Mouse (Mus musculus) hindbrain, embryonic 10.5 days (tissue): ENCODE data around the gene Pde4b. TPM values are rescaled to one million over a fixed set of nuclear protein-coding genes. Genes with fewer than 3 reads are reported as not detected.

ENCODE experiments used
- DNase-seq: peaks from one replicate; pipeline ENCODE4 v3.0.0-alpha.2; 2017; ENCODE audit warnings: low spot score
- H3K27ac ChIP-seq: fragments of 300-500 bp; sonication (generic); 2 replicates; pipeline ENCODE4 v1.5.1; 2016; ENCODE audit warnings: mild to moderate bottlenecking, moderate library complexity
- H3K27me3 ChIP-seq: fragments of 300-500 bp; sonication (generic); 2 replicates; pipeline ENCODE4 v1.6.1; 2016; ENCODE audit warnings: mild to moderate bottlenecking; ENCODE audit not compliant: poor library complexity, insufficient read depth, severe bottlenecking
- H3K36me3 ChIP-seq: fragments of 300-500 bp; sonication (generic); 2 replicates; pipeline ENCODE4 v1.6.1; 2016; ENCODE audit warnings: mild to moderate bottlenecking, moderate library complexity
- H3K4me1 ChIP-seq: fragments of 300-500 bp; sonication (generic); replicated peaks from 2 replicates; pipeline ENCODE4 v1.6.1; 2016; ENCODE audit warnings: mild to moderate bottlenecking
- H3K4me3 ChIP-seq: fragments of 300-500 bp; sonication (generic); 2 replicates; pipeline ENCODE4 v1.5.1; 2016; ENCODE audit warnings: mild to moderate bottlenecking, moderate library complexity
- H3K9me3 ChIP-seq: fragments of 300-500 bp; sonication (generic); 2 replicates; pipeline ENCODE4 v1.6.1; 2016; ENCODE audit warnings: mild to moderate bottlenecking, moderate library complexity
- WGBS: fragments of 180-500 bp; shearing (Covaris S2); methylation state at CpG from one replicate; pipeline ENCODE4 v1.1.7; 2016; 5-methylcytosine and 5-hydroxymethylcytosine counted together
- polyA plus RNA-seq: library from polyadenylated mRNA; unstranded; fragments of >200 nt; fragmentation: Nextera tagmentation; extraction: Ambion mirVana; gene quantifications from 2 replicates; pipeline ENCODE4 v1.2.1, GENCODE M21; 2016

Gene Pde4b
- polyA plus RNA-seq, 1 experiment from 2014 or later: 6.7 TPM

- Histone ChIP-seq H3K27ac (no peak overlapping the region), H3K4me3 (no peak overlapping the region), H3K27me3 (no peaks in the 10 kb centered on the region), H3K36me3 (no peaks in the 10 kb centered on the region), H3K4me1 (peaks cover 12% of the 10 kb centered on the region), H3K9me3 (0 out of 2 replicates have a peak, but pooled peaks cover 2% of the 10 kb centered on the region)
- no peak for DNase-seq
Measured at GRCm38 (mm10) chr4:102260216-102260615, 172.9 kb downstream of the Pde4b start.

GRCm38 (mm10) chr4:102272313-102272712 is 185.0 kb downstream of the Pde4b start:
- Histone ChIP-seq H3K9me3 (no peaks in the 10 kb centered on the region), H3K27me3 (no peaks in the 10 kb centered on the region), H3K27ac (no peak overlapping the region), H3K4me3 (no peak overlapping the region), H3K36me3 (no peaks in the 10 kb centered on the region), H3K4me1 (no peaks in the 10 kb centered on the region)
- WGBS: 88% methylated on average over 3 of the region's 3 CpGs
- DNase-seq: no peak

DNA sequence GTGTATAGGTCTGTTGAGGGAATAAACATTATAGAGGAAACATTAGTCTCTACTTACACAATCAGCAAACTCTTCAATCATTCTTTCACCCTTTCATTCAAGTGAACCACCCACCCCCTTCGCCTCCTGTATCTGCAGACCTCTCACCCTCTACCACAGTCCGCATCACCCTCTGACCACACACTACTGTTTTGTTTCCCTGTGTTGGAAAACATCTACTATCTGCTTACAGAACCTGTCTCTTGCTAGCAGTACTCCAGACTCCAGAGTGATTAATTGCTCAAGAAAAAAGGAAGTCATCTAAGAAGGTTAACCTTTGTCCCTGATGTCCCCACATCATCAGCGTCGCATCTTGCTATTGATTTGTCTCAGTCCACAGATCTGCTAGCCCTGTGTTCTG is 185.4 kb downstream of the Pde4b start:
- Histone ChIP-seq H3K27me3 (no peaks in the 10 kb centered on the region), H3K36me3 (no peaks in the 10 kb centered on the region), H3K27ac (no peak overlapping the region), H3K4me3 (no peak overlapping the region), H3K9me3 (no peaks in the 10 kb centered on the region), H3K4me1 (no peaks in the 10 kb centered on the region)
- DNase-seq: no peak
- 81% methylated on average over 4 of the region's 4 CpGs for WGBS

- DNase-seq: no peak
- Histone ChIP-seq H3K27ac (no peak overlapping the region), H3K4me1 (no peaks in the 10 kb centered on the region), H3K36me3 (no peaks in the 10 kb centered on the region), H3K4me3 (no peak overlapping the region), H3K9me3 (no peaks in the 10 kb centered on the region), H3K27me3 (no peaks in the 10 kb centered on the region)
- 87% methylated on average over 4 of the region's 4 CpGs for WGBS
Measured at GRCm38 (mm10) chr4:102275716-102276115, 188.4 kb downstream of the Pde4b start.

GRCm38 (mm10) chr4:102278958-102279357 is 191.6 kb downstream of the Pde4b start:
- Histone ChIP-seq H3K9me3 (no peaks in the 10 kb centered on the region), H3K36me3 (no peaks in the 10 kb centered on the region), H3K4me3 (no peak overlapping the region), H3K27ac (no peak overlapping the region), H3K4me1 (no peaks in the 10 kb centered on the region), H3K27me3 (no peaks in the 10 kb centered on the region)
- WGBS: 84% methylated on average over 2 of the region's 2 CpGs
- no peak for DNase-seq

DNA sequence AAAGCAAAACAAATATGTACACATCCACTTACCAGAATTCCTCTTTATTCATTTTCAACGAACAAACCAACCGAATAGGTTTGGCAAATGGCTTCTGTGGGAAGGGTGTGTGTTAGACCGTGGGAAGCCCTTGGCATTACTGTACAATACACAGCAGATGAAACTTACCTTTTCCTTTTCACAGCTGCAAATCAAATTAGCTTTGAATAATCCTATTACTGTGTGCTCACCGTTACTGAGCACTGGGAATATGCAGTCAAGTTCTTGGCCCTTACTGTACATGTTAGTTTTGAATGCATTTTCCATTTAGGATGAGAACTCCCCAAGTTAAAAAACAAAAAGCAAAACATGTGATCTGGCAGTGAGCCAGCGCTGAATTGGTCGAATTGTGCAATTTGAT is 199.8 kb downstream of the Pde4b start:
- WGBS: 87% methylated on average over 6 of the region's 6 CpGs
- Histone ChIP-seq H3K4me3 (no peak overlapping the region), H3K27me3 (no peaks in the 10 kb centered on the region), H3K36me3 (no peaks in the 10 kb centered on the region), H3K27ac (no peak overlapping the region), H3K9me3 (no peaks in the 10 kb centered on the region), H3K4me1 (peaks cover 5% of the 10 kb centered on the region)
- no peak for DNase-seq

DNA sequence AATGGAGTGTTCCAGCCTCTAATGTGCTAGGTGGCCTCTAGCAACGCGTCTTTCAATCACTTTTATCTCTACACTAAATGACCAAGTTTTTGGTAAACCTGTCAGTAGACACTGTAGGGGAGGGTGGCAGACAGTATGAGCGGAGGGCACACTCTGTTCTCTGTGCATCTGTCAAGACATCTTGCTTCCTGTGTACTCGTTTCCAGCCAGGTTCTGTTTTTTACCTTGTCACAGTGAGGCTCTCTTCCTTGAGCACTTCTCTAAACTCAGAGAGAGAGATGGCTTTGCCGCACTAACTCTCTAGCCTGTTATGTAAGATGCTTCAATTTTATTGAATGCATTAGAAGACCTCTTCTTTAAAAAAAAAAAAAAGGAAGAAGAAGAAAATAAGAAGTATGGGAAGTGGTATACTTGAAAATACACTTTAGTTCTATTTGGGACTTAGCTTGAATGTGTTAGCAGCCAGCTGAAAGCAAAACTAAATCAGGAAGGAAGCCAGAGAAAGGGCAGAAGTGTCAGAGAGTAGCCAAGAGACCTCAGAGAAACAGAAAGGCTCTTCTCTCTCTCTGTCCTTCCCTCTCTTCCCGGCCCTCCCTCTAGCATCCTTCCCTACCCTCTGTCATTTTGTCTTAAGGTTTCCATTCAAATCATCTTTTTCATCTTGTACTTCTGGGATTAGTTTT is 202.8 kb downstream of the Pde4b start:
- peaks cover 5% of the 10 kb centered on the region for H3K4me1 ChIP-seq

GRCm38 (mm10) chr4:102297558-102297957 is 210.2 kb downstream of the Pde4b start:
- Histone ChIP-seq H3K4me1 (no peaks in the 10 kb centered on the region), H3K9me3 (no peaks in the 10 kb centered on the region), H3K36me3 (no peaks in the 10 kb centered on the region), H3K4me3 (no peak overlapping the region), H3K27me3 (no peaks in the 10 kb centered on the region), H3K27ac (no peak overlapping the region)
- DNase-seq: no peak

More for the DNA sequence above, 202.8 kb downstream of the Pde4b start:
- no peaks in the 10 kb centered on the region for H3K27me3 ChIP-seq
- no peak overlapping the region for H3K4me3 ChIP-seq
- 74% methylated on average over 6 of the region's 6 CpGs for WGBS
- H3K36me3 ChIP-seq: no peaks in the 10 kb centered on the region
- DNase-seq: no peak
- no peak overlapping the region for H3K27ac ChIP-seq
- H3K9me3 ChIP-seq: no peaks in the 10 kb centered on the region

DNA sequence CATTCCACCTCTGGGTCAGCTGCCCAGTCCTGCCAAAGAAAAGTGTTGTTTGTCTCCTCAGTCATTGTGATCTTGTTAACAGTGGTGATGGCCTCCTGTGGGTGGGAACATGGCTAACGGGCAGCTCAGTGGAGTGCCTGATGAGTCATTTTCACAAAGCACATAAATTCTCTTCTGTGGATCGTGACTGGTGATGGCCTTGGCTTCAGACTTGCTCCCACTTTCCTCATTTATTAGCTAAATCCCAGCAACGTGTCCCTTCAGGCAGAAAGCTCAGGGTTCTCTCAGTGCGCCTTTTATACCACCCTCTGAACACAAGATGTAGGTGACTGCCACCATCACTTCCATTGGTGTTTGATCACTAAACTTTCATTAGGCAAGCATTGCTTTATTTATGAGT is 215.2 kb downstream of the Pde4b start:
- 75% methylated on average over 4 of the region's 4 CpGs for WGBS
- Histone ChIP-seq H3K4me1 (no peaks in the 10 kb centered on the region), H3K27ac (no peak overlapping the region), H3K4me3 (no peak overlapping the region), H3K36me3 (no peaks in the 10 kb centered on the region), H3K27me3 (no peaks in the 10 kb centered on the region), H3K9me3 (no peaks in the 10 kb centered on the region)
- no peak for DNase-seq

DNA sequence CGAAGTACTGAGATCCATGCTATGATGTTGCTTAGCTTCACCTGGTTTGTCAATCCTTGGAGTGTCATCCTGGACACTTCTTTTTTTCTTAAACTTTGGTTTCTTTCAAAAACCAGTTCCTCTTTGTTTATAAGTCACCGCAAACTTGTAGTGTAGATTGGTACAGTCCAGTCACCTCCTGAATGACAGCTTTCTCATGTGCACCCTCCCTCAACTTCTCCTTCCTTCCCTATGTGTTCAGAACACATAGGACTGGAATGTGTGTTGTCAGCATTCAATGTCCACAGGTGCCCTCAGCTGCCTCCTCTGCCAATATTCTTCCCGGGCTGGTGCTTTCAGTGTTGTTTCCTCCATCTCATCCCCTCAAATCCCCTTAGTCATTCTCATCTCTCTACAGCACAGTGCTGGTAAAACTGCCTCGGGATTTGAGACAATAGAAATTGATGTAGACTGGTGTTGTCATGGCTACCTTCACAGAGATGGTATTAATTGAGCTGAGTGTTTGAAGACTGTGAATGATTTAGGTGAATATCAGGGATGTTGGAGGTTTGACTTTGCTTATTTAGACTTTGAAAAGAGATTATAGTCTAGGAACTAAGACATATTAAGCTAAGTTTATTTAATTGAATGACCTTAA is 220.4 kb downstream of the Pde4b start:
- Histone ChIP-seq H3K4me3 (no peak overlapping the region), H3K27ac (no peak overlapping the region), H3K9me3 (no peaks in the 10 kb centered on the region), H3K27me3 (no peaks in the 10 kb centered on the region), H3K4me1 (peaks cover 2% of the 10 kb centered on the region; the same call in 1 of the 2 replicates), H3K36me3 (no peaks in the 10 kb centered on the region)
- no peak for DNase-seq
- WGBS: 70% methylated on average over 4 of the region's 4 CpGs

- Histone ChIP-seq H3K27ac (no peak overlapping the region), H3K36me3 (no peaks in the 10 kb centered on the region), H3K27me3 (no peaks in the 10 kb centered on the region), H3K9me3 (no peaks in the 10 kb centered on the region), H3K4me3 (no peak overlapping the region), H3K4me1 (peaks cover 2% of the 10 kb centered on the region; the same call in 1 of the 2 replicates)
- DNase-seq: no peak
Measured at GRCm38 (mm10) chr4:102310630-102311029, 223.3 kb downstream of the Pde4b start.

- Histone ChIP-seq H3K9me3 (no peaks in the 10 kb centered on the region), H3K4me1 (0 out of 2 replicates have a peak, but pooled peaks cover 3% of the 10 kb centered on the region), H3K36me3 (no peaks in the 10 kb centered on the region), H3K27ac (no peak overlapping the region), H3K4me3 (no peak overlapping the region), H3K27me3 (no peaks in the 10 kb centered on the region)
- DNase-seq: no peak
- 92% methylated on average over 2 of the region's 2 CpGs for WGBS
Measured at GRCm38 (mm10) chr4:102316011-102316410, 228.7 kb downstream of the Pde4b start.

DNA sequence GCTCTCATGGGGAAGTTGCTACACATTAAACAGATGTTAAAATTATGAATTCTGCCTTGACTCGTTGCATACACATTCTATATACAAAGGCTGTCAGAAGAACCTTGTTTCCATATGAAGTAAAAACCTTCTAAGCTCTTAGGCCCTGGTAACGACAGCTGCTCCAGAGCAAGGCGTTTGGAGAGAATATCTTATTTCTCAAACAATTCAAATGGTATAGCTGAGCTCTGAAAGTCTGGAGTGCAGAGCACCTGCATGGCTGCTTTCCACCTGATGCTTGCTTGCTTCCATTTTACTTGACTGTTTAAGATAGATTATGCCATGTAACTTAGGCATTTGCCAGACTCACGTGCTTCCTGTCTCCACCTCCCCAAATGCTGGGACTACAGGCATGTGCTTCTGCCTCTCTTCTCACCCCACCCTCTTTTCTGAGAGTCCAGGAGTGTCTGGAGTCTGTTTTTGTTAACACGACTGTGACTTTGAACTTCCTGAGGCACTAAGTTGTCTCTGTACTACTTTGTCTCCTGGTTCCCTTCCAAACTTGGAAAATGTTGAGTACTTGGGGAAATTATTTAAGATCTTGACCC is 229.4 kb downstream of the Pde4b start:
- H3K4me3 ChIP-seq: no peak overlapping the region
- no peak overlapping the region for H3K27ac ChIP-seq
- H3K27me3 ChIP-seq: no peaks in the 10 kb centered on the region
- H3K9me3 ChIP-seq: no peaks in the 10 kb centered on the region
- H3K4me1 ChIP-seq: 0 out of 2 replicates have a peak, but pooled peaks cover 3% of the 10 kb centered on the region
- no peaks in the 10 kb centered on the region for H3K36me3 ChIP-seq
- 79% methylated on average over 5 of the region's 5 CpGs for WGBS
- DNase-seq: no peak
